Mouse (Mus musculus) liver, embryonic 14.5 days (tissue): ENCODE data around the gene Pfkm. TPM values are rescaled to one million over a fixed set of nuclear protein-coding genes. Genes with fewer than 3 reads are reported as not detected.

ENCODE experiments used
- ATAC-seq: fragments of 200-750 bp; cut with Nextera tagmentation; 2 replicates; pipeline ENCODE4 v1.8.0; 2017; ENCODE audit warnings: moderate number of reproducible peaks, mild to moderate bottlenecking, moderate library complexity; ENCODE audit not compliant: insufficient read depth
- DNase-seq, 3 experiments: peaks; one replicate each; pipeline ENCODE4 v3.0.0-alpha.2; 2012 to 2013; ENCODE audit warnings: low read depth in 3 of 3, low spot score in 3 of 3
- H3K27ac ChIP-seq: fragments of 300-500 bp; sonication (generic); 2 replicates; pipeline ENCODE4 v1.5.1; 2014; ENCODE audit warnings: moderate library complexity, mild to moderate bottlenecking, control low read depth, inconsistent platforms
- H3K27me3 ChIP-seq: fragments of 300-500 bp; sonication (generic); 2 replicates; pipeline ENCODE4 v1.6.1; 2014; ENCODE audit warnings: mild to moderate bottlenecking, low read length, moderate library complexity; ENCODE audit not compliant: control insufficient read depth, insufficient read depth
- H3K36me3 ChIP-seq: fragments of 300-500 bp; sonication (generic); replicated peaks from 2 replicates; pipeline ENCODE4 v1.6.1; 2014; ENCODE audit warnings: low read depth; ENCODE audit not compliant: control insufficient read depth, insufficient read depth
- H3K4me1 ChIP-seq, 2 experiments: fragments of 200-500 bp in 1 of 2; fragments of 300-500 bp in 1 of 2; sonication (generic) in 1 of 2; replicated peaks; 2 replicates each; pipeline ENCODE4 v1.6.1; 2012 to 2014; ENCODE audit warnings: antibody characterized with exemption in 1 of 2, inconsistent platforms in 1 of 2, low read length in 1 of 2; ENCODE audit not compliant: control insufficient read depth in 2 of 2, insufficient read depth in 2 of 2
- H3K4me2 ChIP-seq: fragments of 300-500 bp; sonication (generic); 2 replicates; pipeline ENCODE4 v1.6.1; 2014; ENCODE audit warnings: low read depth, mild to moderate bottlenecking, control low read depth, moderate library complexity
- H3K4me3 ChIP-seq, 2 experiments: fragments of 200-500 bp in 1 of 2; fragments of 300-500 bp in 1 of 2; sonication (generic) in 1 of 2; 2 replicates each; pipeline ENCODE4 v1.5.1; 2012 to 2014; ENCODE audit warnings: low read depth in 2 of 2, low read length in 2 of 2, mild to moderate bottlenecking in 2 of 2, control low read depth in 1 of 2, inconsistent platforms in 1 of 2, moderate library complexity in 1 of 2; ENCODE audit not compliant: insufficient read depth in 1 of 2
- H3K9ac ChIP-seq: fragments of 300-500 bp; sonication (generic); replicated peaks from 2 replicates; pipeline ENCODE4 v1.6.1; 2014; ENCODE audit warnings: mild to moderate bottlenecking, control low read depth, moderate library complexity
- H3K9me3 ChIP-seq: fragments of 300-500 bp; sonication (generic); 2 replicates; pipeline ENCODE4 v1.6.1; 2016; ENCODE audit warnings: low read length, mixed read lengths; ENCODE audit not compliant: control insufficient read depth
- CTCF ChIP-seq: IDR thresholded peaks from 2 replicates; pipeline ENCODE4 v1.5.1; 2016; ENCODE audit warnings: antibody characterized with exemption, low read depth, control low read depth
- EP300 ChIP-seq: IDR thresholded peaks from 2 replicates; pipeline ENCODE4 v1.6.1; 2016; ENCODE audit warnings: antibody characterized with exemption, low read depth
- WGBS: fragments of 180-500 bp; shearing (Covaris S2); extraction: QIAGEN DNeasy Blood & Tissue Kit; methylation state at CpG from one replicate; pipeline ENCODE4 v1.1.7; 2014; ENCODE audit not compliant: insufficient replicate concordance; 5-methylcytosine and 5-hydroxymethylcytosine counted together
- polyA plus RNA-seq, 2 experiments: library from polyadenylated mRNA; depleted of rRNA in 1 of 2; stranded (reverse) in 1 of 2; unstranded in 1 of 2; fragments of >200 nt; fragmentation: Nextera tagmentation in 1 of 2; extraction: Ambion mirVana in 1 of 2; gene quantifications; 2 replicates each; pipeline versions ENCODE4 v1.2.1 to v1.2.3; 2012 to 2014

Pfkm gene
- 18.2 and 22.4 TPM in 2 replicates for polyA plus RNA-seq (2012; rRNA removed)
- 19.6 and 20.6 TPM in 2 replicates for polyA plus RNA-seq (2014; fragmentation: Nextera tagmentation; extraction: Ambion mirVana)

- under 1% methylated on average over 30 of the region's 30 CpGs for WGBS
- H3K27me3 ChIP-seq = no peaks in the 10 kb centered on the region
- peak within 1 kb of the TSS; percentile 81 for H3K4me2 ChIP-seq
- TF ChIP-seq CTCF = no peak
- TF ChIP-seq EP300 = peak; percentile 65
- H3K9ac ChIP-seq = peak within 1 kb of the TSS; percentile 98
- peaks cover 0 to 2% of the 10 kb centered on the region in 2 experiments; a peak in 2 of 4 replicates for H3K4me1 ChIP-seq
- peak within 1 kb of the TSS; percentile 82 to 87 for H3K4me3 ChIP-seq
- DNase-seq (no peak), ATAC-seq (peak; percentile 34)
- peaks cover 10% of the 10 kb centered on the region for H3K36me3 ChIP-seq
- no peaks in the 10 kb centered on the region for H3K9me3 ChIP-seq
- peak within 1 kb of the TSS; percentile 87 for H3K27ac ChIP-seq
Observed at GRCm38 (mm10) chr15:98092372-98093120, at the start of gene Pfkm. Gene Pfkm, plus strand, starts transcription at chr15:98092589.

DNA sequence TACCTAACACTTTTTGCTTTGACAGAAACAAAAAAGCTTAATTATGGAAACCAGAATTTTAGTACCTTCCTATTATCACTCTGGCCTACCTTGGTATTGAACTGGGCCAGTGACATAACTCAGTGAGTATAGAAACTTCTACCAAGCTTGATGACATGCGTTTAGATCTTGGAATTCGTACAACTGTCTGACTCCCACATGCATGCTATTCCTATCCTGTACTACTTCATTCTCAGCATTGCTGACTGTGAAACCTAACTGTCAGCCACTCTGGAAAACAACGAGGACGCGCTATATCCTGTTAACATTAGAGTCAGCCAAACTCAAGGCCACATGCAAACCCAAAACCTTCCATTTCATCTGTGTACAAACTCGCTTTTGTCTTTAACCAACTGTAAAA lies 48.4 kb upstream of the Pfkm start:
- no peak overlapping the region for H3K27ac ChIP-seq
- 82% methylated on average over 6 of the region's 6 CpGs for WGBS
- no peak for DNase-seq
- no peak overlapping the region for H3K4me2 ChIP-seq
- no peaks in the 10 kb centered on the region for H3K4me1 ChIP-seq
- peaks cover 82% of the 10 kb centered on the region for H3K36me3 ChIP-seq
- no peaks in the 10 kb centered on the region for H3K9me3 ChIP-seq
- H3K4me3 ChIP-seq = no peak overlapping the region
- TF ChIP-seq EP300 = no peak
- TF ChIP-seq CTCF = no peak
- H3K9ac ChIP-seq = no peak overlapping the region
- no peaks in the 10 kb centered on the region for H3K27me3 ChIP-seq
- ATAC-seq = no peak

- H3K36me3 ChIP-seq = peaks cover 86% of the 10 kb centered on the region
Observed at GRCm38 (mm10) chr15:98044387-98044786, 48.0 kb upstream of the Pfkm start.

DNA sequence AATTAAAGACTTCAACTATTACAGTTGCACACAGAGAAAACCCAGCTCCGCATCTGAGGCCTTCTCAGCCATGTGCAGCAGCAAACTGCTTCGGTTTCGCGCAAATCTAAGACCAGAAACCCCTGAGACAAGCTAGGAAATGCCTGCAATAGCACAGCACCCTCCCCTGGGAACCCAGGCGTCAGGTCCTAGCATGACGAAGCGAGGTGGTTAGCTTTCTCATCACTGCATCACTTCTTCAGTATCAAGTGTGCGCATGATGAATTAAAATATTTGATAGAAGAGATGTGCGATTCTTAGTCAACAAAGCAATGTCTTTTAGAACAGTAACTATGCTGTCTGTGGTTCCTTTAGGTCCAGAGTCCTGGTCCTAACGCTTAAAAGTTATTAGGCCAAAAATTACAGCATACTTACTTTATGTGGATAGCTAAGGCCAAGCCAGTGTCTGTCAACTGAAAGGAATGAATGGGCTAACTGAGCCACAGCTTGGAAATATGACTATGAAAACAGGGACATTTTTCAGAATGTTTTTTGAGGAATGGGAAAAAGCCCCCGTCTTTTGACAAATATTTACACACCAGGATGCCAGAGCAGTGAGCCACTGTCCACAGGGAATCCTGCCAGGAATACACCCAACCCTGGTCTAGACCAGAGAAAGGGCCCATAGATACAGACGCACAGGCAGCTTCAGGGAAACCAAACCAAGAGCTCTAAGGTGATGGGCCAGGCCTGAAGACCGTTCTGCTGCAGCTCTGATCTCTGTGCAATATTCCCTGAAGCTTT lies 43.3 kb upstream of the Pfkm start:
- no peaks in the 10 kb centered on the region for H3K27me3 ChIP-seq
- ATAC-seq (no peak), DNase-seq (no peak)
- H3K4me3 ChIP-seq = no peak overlapping the region
- TF ChIP-seq CTCF (no peak), EP300 (no peak)
- no peak overlapping the region for H3K27ac ChIP-seq
- peaks cover 56% of the 10 kb centered on the region for H3K36me3 ChIP-seq
- no peak overlapping the region for H3K9ac ChIP-seq
- 81% methylated on average over 13 of the region's 13 CpGs for WGBS
- H3K4me1 ChIP-seq = no peaks in the 10 kb centered on the region
- H3K4me2 ChIP-seq = no peak overlapping the region
- H3K9me3 ChIP-seq = no peaks in the 10 kb centered on the region

More at GRCm38 (mm10) chr15:98044387-98044786, 48.0 kb upstream of the Pfkm start:
- Histone ChIP-seq H3K4me2 (no peak overlapping the region), H3K27me3 (no peaks in the 10 kb centered on the region), H3K9ac (no peak overlapping the region), H3K9me3 (no peaks in the 10 kb centered on the region), H3K4me3 (no peak overlapping the region), H3K27ac (no peak overlapping the region), H3K4me1 (no peaks in the 10 kb centered on the region)
- no peak for ATAC-seq
- TF ChIP-seq CTCF (0 out of 2 replicates have a peak, but pooled peaks have one; percentile 8), EP300 (no peak)
- DNase-seq = no peak
- WGBS = 77% methylated on average over 5 of the region's 5 CpGs

DNA sequence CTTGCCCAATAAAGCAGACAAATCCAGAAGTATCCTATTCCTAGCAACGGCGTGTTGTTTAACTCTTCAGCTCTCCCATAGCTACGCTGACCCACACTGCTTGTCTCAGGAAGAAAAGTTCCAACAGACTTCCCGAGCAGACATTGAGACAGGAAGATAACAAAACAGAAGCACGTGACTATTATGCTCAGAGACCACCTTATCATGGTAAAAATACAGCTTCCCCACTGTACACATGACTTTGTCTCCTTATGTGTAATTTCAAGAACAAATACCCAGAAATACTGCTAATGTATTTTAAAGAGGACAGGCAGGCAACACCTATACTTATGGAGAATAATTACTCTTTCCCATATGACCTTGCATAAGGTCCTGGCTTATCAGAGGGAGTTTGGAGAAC lies 40.7 kb upstream of the Pfkm start:
- no peaks in the 10 kb centered on the region for H3K4me1 ChIP-seq
- no peak overlapping the region for H3K27ac ChIP-seq
- ATAC-seq = no peak
- no peak for DNase-seq
- H3K9me3 ChIP-seq = no peaks in the 10 kb centered on the region
- no peak overlapping the region for H3K4me2 ChIP-seq
- TF ChIP-seq CTCF = no peak
- TF ChIP-seq EP300 = no peak
- no peak overlapping the region for H3K4me3 ChIP-seq
- peaks cover 43% of the 10 kb centered on the region for H3K36me3 ChIP-seq
- 66% methylated on average over 5 of the region's 5 CpGs for WGBS
- H3K9ac ChIP-seq = no peak overlapping the region
- no peaks in the 10 kb centered on the region for H3K27me3 ChIP-seq
